Mouse (Mus musculus) bone marrow, adult 2 months (tissue): Measurements from ENCODE around the gene Olfr56.

Experiments used
- CTCF ChIP-seq: fragments of 200-500 bp; IDR thresholded peaks from 2 replicates; pipeline ENCODE4 v1.5.1; 2011; ENCODE audit warnings: low read length, control low read depth; ENCODE audit not compliant: control insufficient read depth, insufficient read depth
- POLR2A ChIP-seq: fragments of 200-500 bp; IDR thresholded peaks from 2 replicates; pipeline ENCODE4 v1.6.1; 2011; ENCODE audit warnings: low read depth, mild to moderate bottlenecking, control low read depth, low read length, borderline replicate concordance; ENCODE audit not compliant: control insufficient read depth

- TF ChIP-seq CTCF (no peak), POLR2A (no peak)
Measured at GRCm38 (mm10) chr11:49083146-49083545, 104.5 kb downstream of the Olfr56 start.
